Mouse (Mus musculus): ENCODE measurements at regions not wholly inside any gene's neighbourhood (a gene's known extent, or its start where the extent isn't known, plus 50 kb on each side); places are given as distances from the start of the nearest gene placed in this dataset.
A peak's percentile ranks its signal among the peaks of the same experiment; 100 is the strongest.

GRCm38 (mm10) chr14:48942882-48943281 lies 123.0 kb upstream of the Ap5m1 start:
- DNase-seq (ENCODE audit: low spot score in 2 of 2): no peak
- intact Hi-C loops (cut with DNase I): no loop called here

GRCm38 (mm10) chr14:48930886-48931285 lies 135.0 kb upstream of the Ap5m1 start:
- intact Hi-C loops (cut with DNase I): no loop called here
- DNase-seq (ENCODE audit: low spot score in 2 of 2): peak; percentile 10 to 15

- DNase-seq (ENCODE audit: low spot score in 2 of 2): no peak
- intact Hi-C loops (cut with DNase I): no loop called here
Observed at GRCm38 (mm10) chr14:48925870-48926269, 140.0 kb upstream of the Ap5m1 start.

- DNase-seq (ENCODE audit: low spot score in 2 of 2): no peak
- intact Hi-C loops (cut with DNase I): no loop called here
Observed at GRCm38 (mm10) chr14:48909420-48909819, 156.5 kb upstream of the Ap5m1 start.

- intact Hi-C loops (cut with DNase I): no loop called here
- DNase-seq (ENCODE audit: low spot score in 2 of 2): no peak
Observed at GRCm38 (mm10) chr14:48907991-48908698, 157.8 kb upstream of the Ap5m1 start.

- intact Hi-C loops (cut with DNase I): no loop called here
- DNase-seq (ENCODE audit: low spot score in 2 of 2): no peak
Observed at GRCm38 (mm10) chr14:48907403-48907973, 158.4 kb upstream of the Ap5m1 start.

GRCm38 (mm10) chr14:48906956-48907355 lies 158.9 kb upstream of the Ap5m1 start:
- no peak for DNase-seq (ENCODE audit: low spot score in 2 of 2)
- intact Hi-C loops (cut with DNase I): no loop called here

GRCm38 (mm10) chr14:48904576-48904975 lies 161.3 kb upstream of the Ap5m1 start:
- DNase-seq (ENCODE audit: low spot score in 2 of 2): no peak
- intact Hi-C loops (cut with DNase I): no loop called here

- intact Hi-C loops (cut with DNase I): no loop called here
Observed at GRCm38 (mm10) chr14:48903526-48903925, 162.4 kb upstream of the Ap5m1 start.

GRCm38 (mm10) chr14:48900201-48900600 lies 165.7 kb upstream of the Ap5m1 start:
- intact Hi-C loops (cut with DNase I): no loop called here
- DNase-seq (ENCODE audit: low spot score in 2 of 2): no peak

More at GRCm38 (mm10) chr14:48903526-48903925, 162.4 kb upstream of the Ap5m1 start:
- no peak for DNase-seq (ENCODE audit: low spot score in 2 of 2)

- intact Hi-C loops (cut with DNase I): no loop called here
- no peak for DNase-seq (ENCODE audit: low spot score in 2 of 2)
Observed at GRCm38 (mm10) chr14:48897140-48897539, 168.8 kb upstream of the Ap5m1 start.

- DNase-seq (ENCODE audit: low spot score in 2 of 2): no peak
- intact Hi-C loops (cut with DNase I): no loop called here
Observed at GRCm38 (mm10) chr14:48896235-48896634, 169.7 kb upstream of the Ap5m1 start.

GRCm38 (mm10) chr14:48891216-48891615 lies 174.7 kb upstream of the Ap5m1 start:
- DNase-seq (ENCODE audit: low spot score in 2 of 2): no peak
- intact Hi-C loops (cut with DNase I): no loop called here

- DNase-seq (ENCODE audit: low spot score in 2 of 2): no peak
- intact Hi-C loops (cut with DNase I): no loop called here
Observed at GRCm38 (mm10) chr14:48888954-48889353, 176.9 kb upstream of the Ap5m1 start.

- no peak for DNase-seq (ENCODE audit: low spot score in 2 of 2)
- intact Hi-C loops (cut with DNase I): no loop called here
Observed at GRCm38 (mm10) chr14:48880041-48880440, 185.9 kb upstream of the Ap5m1 start.

GRCm38 (mm10) chr14:48877998-48878657 lies 187.8 kb upstream of the Ap5m1 start:
- intact Hi-C loops (cut with DNase I): no loop called here
- no peak for DNase-seq (ENCODE audit: low spot score in 2 of 2)

- intact Hi-C loops (cut with DNase I): no loop called here
- DNase-seq (ENCODE audit: low spot score in 2 of 2): no peak
Observed at GRCm38 (mm10) chr14:48871313-48871712, 194.6 kb upstream of the Ap5m1 start.

- DNase-seq (ENCODE audit: low spot score in 2 of 2): no peak
- intact Hi-C loops (cut with DNase I): no loop called here
Observed at GRCm38 (mm10) chr14:48869956-48870355, 195.9 kb upstream of the Ap5m1 start.

GRCm38 (mm10) chr14:48855453-48855852 lies 181.8 kb upstream of the Otx2 start:
- intact Hi-C loops (cut with DNase I): no loop called here
- no peak for DNase-seq (ENCODE audit: low spot score in 2 of 2)

GRCm38 (mm10) chr14:48854188-48854924 lies 180.7 kb upstream of the Otx2 start:
- no peak for DNase-seq (ENCODE audit: low spot score in 2 of 2)
- intact Hi-C loops (cut with DNase I): no loop called here
